Mouse (Mus musculus): ENCODE data around the gene Serpinb9b. TPM values are rescaled to one million over a fixed set of nuclear protein-coding genes. Genes with fewer than 3 reads are reported as not detected.

Serpinb9b gene
- polyA plus RNA-seq, 1 experiment = 0.32 TPM

DNA sequence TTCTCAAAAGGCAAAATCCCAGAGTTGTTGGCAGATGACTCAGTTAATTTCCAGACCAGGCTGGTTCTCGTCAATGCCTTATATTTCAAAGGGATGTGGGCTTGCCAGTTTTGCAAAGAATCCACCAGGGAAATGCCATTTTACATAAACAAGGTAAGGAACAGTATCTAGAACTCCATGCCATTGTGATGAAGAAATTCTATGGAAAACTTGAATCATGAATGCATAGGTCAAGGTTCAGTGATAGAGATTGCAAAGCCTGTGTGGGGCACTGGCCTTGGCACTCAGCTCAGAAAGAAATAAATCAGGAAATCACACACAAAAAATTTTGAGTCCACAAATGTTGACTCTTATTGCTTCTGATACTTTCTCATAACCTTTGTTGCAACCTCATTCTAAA lies 8.3 kb downstream of the Serpinb9b start:
- 91% methylated on average over 1 of the region's 1 CpGs for WGBS
- Histone ChIP-seq H3K4me3 (ENCODE audit: extremely low read depth, insufficient read depth, insufficient read length) (no peak overlapping the region), H3K27me3 (ENCODE audit: control insufficient read depth, insufficient read depth, low read length) (no peaks in the 10 kb centered on the region), H3K27ac (ENCODE audit: insufficient read depth, low read length) (no peak overlapping the region), H3K36me3 (ENCODE audit: control insufficient read depth, insufficient read depth, low read length) (no peaks in the 10 kb centered on the region), H3K4me1 (ENCODE audit: control insufficient read depth, insufficient read depth, insufficient read length) (no peaks in the 10 kb centered on the region)
- no peak for DNase-seq (ENCODE audit: low read depth in 1 of 2, low spot score in 2 of 2)
- no peak for TF ChIP-seq CTCF (IDR thresholded peaks at IDR 0.05; ENCODE audit: extremely low read depth, insufficient read depth, insufficient read length, insufficient replicate concordance)
- TF ChIP-seq POLR2A (IDR thresholded peaks at IDR 0.05; ENCODE audit: low read depth, low read length) = no peak

DNA sequence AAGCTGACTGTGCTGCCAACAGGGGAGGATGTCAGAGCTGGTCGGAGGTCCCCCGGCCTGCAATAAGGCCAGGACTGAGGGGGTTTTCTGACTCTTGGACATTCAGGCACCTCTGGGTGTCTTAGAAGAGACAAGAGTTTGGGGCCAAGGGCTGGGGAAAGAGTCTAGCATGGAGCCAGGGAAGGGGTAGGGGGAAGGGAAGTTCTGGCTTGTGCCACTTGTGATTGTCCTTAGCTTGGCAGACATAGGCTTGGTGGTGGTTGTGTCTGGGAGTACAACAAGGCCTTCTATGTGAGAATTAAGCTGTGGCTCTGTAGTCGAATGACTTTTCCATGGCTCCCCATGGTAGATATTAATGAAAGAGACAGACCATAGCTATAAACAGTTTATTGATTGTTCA lies 16.3 kb downstream of the Serpinb9b start:
- Histone ChIP-seq H3K4me1 (ENCODE audit: control insufficient read depth, insufficient read depth, insufficient read length) (peaks cover 4% of the 10 kb centered on the region; the same call in 1 of the 2 replicates), H3K27me3 (ENCODE audit: control insufficient read depth, insufficient read depth, low read length) (no peaks in the 10 kb centered on the region), H3K36me3 (ENCODE audit: control insufficient read depth, insufficient read depth, low read length) (no peaks in the 10 kb centered on the region), H3K27ac (ENCODE audit: insufficient read depth, low read length) (no peak overlapping the region), H3K4me3 (ENCODE audit: extremely low read depth, insufficient read depth, insufficient read length) (no peak overlapping the region)
- WGBS = 96% methylated on average over 3 of the region's 3 CpGs
- no peak for DNase-seq (ENCODE audit: low read depth in 1 of 2, low spot score in 2 of 2)
- no peak for TF ChIP-seq POLR2A (IDR thresholded peaks at IDR 0.05; ENCODE audit: low read depth, low read length)
- no peak for TF ChIP-seq CTCF (IDR thresholded peaks at IDR 0.05; ENCODE audit: extremely low read depth, insufficient read depth, insufficient read length, insufficient replicate concordance)

DNA sequence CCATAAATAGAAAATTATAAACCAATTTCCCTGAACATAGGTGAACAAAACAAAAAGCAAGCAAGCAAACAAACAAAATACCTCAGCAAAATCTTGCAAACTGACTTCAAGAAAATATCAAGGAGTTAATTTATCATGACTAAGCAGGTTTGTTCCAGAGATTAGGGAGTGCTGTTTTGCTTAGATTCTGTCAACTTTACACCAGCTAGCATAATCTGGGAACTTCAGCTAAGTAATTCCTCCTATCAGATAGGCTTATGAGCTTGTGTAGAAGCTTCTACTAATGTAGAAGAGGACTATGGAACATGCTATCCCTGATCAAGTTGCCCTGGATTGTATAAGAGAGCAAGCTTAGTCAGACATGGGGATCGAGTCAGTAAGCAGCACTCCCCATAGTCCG lies 20.0 kb downstream of the Serpinb9b start:
- Histone ChIP-seq H3K36me3 (ENCODE audit: control insufficient read depth, insufficient read depth, low read length) (no peaks in the 10 kb centered on the region), H3K27ac (ENCODE audit: insufficient read depth, low read length) (no peak overlapping the region), H3K4me3 (ENCODE audit: extremely low read depth, insufficient read depth, insufficient read length) (no peak overlapping the region), H3K4me1 (ENCODE audit: control insufficient read depth, insufficient read depth, insufficient read length) (peaks cover 4% of the 10 kb centered on the region; the same call in 1 of the 2 replicates), H3K27me3 (ENCODE audit: control insufficient read depth, insufficient read depth, low read length) (no peaks in the 10 kb centered on the region)
- DNase-seq (ENCODE audit: low read depth in 1 of 2, low spot score in 2 of 2) = no peak
- TF ChIP-seq CTCF (IDR thresholded peaks at IDR 0.05; ENCODE audit: extremely low read depth, insufficient read depth, insufficient read length, insufficient replicate concordance) (no peak), POLR2A (IDR thresholded peaks at IDR 0.05; ENCODE audit: low read depth, low read length) (no peak)
- WGBS = 90% methylated on average over 2 of the region's 2 CpGs

DNA sequence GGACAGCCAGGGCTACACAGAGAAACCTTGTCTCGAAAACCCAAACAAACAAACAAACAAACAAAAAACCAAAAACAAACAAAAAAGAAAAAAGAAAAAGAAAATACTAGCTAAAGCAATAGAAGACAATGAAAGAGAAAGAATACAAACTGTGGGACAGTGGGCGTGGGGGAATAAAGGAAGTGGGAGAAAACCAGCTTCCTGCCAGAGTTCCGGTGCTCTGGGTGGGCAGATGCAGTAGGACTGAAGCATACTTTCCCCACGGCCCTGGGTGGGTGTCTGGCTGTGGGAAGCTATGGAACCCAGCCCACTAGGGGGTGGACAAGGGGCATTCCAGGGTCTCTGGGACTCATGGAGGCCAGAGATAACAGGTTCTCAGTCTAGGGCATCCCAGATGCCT lies 21.0 kb downstream of the Serpinb9b start:
- no peak for TF ChIP-seq POLR2A (IDR thresholded peaks at IDR 0.05; ENCODE audit: low read depth, low read length)
- TF ChIP-seq CTCF (IDR thresholded peaks at IDR 0.05; ENCODE audit: extremely low read depth, insufficient read depth, insufficient read length, insufficient replicate concordance) = no peak
- WGBS = 32% methylated on average over 4 of the region's 4 CpGs
- Histone ChIP-seq H3K27me3 (ENCODE audit: control insufficient read depth, insufficient read depth, low read length) (no peaks in the 10 kb centered on the region), H3K4me3 (ENCODE audit: extremely low read depth, insufficient read depth, insufficient read length) (no peak overlapping the region), H3K27ac (ENCODE audit: insufficient read depth, low read length) (no peak overlapping the region), H3K4me1 (ENCODE audit: control insufficient read depth, insufficient read depth, insufficient read length) (peaks cover 4% of the 10 kb centered on the region; the same call in 1 of the 2 replicates), H3K36me3 (ENCODE audit: control insufficient read depth, insufficient read depth, low read length) (no peaks in the 10 kb centered on the region)
- DNase-seq (ENCODE audit: low read depth in 1 of 2, low spot score in 2 of 2) = no peak

DNA sequence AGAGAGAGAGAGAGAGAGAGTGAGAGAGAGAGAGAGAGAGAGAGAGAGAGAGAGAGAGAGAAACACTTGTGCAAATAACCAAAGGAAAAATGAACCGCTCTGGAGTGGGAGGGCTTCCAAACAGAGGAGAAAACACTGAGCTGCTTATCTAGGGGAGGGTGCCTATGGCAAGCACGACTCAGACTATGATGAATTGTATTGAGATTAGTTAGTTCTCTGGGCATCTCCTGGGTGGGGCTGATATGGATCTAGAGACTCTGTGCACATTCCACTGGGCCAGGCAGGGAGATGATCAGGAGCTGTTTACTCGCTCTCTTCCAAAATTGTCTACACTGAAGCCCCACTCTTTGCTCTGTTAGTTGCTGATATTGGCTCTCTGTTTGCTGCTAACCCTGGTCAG lies 24.5 kb downstream of the Serpinb9b start:
- H3K4me1 ChIP-seq (ENCODE audit: control insufficient read depth, insufficient read depth, insufficient read length) = peaks cover 4% of the 10 kb centered on the region; the same call in 1 of the 2 replicates
- TF ChIP-seq POLR2A (IDR thresholded peaks at IDR 0.05; ENCODE audit: low read depth, low read length) (no peak), CTCF (IDR thresholded peaks at IDR 0.05; ENCODE audit: extremely low read depth, insufficient read depth, insufficient read length, insufficient replicate concordance) (no peak)
- H3K27ac ChIP-seq (ENCODE audit: insufficient read depth, low read length) = no peak overlapping the region
- WGBS = 78% methylated on average over 3 of the region's 3 CpGs
- no peak for DNase-seq (ENCODE audit: low read depth in 1 of 2, low spot score in 2 of 2)
- H3K4me3 ChIP-seq (ENCODE audit: extremely low read depth, insufficient read depth, insufficient read length) = no peak overlapping the region
- no peaks in the 10 kb centered on the region for H3K27me3 ChIP-seq (ENCODE audit: control insufficient read depth, insufficient read depth, low read length)
- H3K36me3 ChIP-seq (ENCODE audit: control insufficient read depth, insufficient read depth, low read length) = no peaks in the 10 kb centered on the region

DNA sequence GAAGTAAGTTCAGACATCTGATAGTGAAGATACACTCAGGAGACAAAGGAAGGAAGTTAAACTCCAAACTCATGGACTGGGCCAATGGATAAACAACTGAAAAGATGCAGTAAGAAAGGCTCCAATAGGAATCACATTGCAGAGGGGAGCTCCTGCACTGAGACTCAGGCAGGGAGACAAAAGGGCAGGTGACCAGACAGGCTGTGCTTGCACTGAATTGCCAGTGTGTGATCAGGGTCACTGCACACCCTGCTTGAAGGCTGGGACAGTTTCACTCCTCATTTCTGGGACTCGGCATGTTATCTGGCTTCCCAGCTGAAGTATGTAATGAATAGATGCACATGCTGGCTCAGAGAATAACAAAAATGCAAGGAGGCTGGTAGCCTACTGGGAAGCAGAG lies 35.8 kb downstream of the Serpinb9b start:
- Histone ChIP-seq H3K27me3 (ENCODE audit: control insufficient read depth, insufficient read depth, low read length) (no peaks in the 10 kb centered on the region), H3K36me3 (ENCODE audit: control insufficient read depth, insufficient read depth, low read length) (no peaks in the 10 kb centered on the region), H3K4me1 (ENCODE audit: control insufficient read depth, insufficient read depth, insufficient read length) (peaks cover 3% of the 10 kb centered on the region; the same call in 1 of the 2 replicates), H3K27ac (ENCODE audit: insufficient read depth, low read length) (no peak overlapping the region), H3K4me3 (ENCODE audit: extremely low read depth, insufficient read depth, insufficient read length) (no peak overlapping the region)
- 89% methylated on average over 1 of the region's 1 CpGs for WGBS
- no peak for DNase-seq (ENCODE audit: low read depth in 1 of 2, low spot score in 2 of 2)
- TF ChIP-seq CTCF (IDR thresholded peaks at IDR 0.05; ENCODE audit: extremely low read depth, insufficient read depth, insufficient read length, insufficient replicate concordance) (no peak), POLR2A (IDR thresholded peaks at IDR 0.05; ENCODE audit: low read depth, low read length) (no peak)

DNA sequence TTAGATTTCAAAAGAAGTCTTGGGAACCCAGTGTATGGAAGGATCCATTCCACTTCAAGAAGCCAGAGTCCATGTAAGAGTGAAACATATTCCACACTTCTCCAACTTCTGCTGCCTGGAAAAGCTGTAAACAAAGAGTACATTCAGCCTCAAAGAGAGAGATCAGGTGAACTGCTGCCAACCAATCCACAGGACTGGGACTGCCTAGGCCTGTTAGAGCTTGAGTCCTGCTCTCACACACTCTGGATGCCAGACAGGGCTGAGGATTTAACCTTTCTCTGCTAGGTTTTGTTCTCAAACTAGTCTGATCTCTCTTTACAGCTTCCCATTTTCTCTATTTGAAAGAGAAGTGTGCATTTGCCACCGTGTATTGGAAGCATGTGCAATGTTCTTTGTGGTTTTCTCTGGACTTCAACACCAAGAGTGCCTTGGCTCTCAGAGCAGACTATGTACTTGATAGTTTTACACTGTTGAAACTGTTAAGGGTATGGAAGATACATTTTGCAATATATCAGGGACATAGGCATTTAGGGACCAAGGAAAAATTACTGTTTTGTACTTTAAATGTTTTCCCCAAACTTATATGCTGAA lies 40.3 kb downstream of the Serpinb9b start:
- H3K4me3 ChIP-seq (ENCODE audit: extremely low read depth, insufficient read depth, insufficient read length) = no peak overlapping the region
- peaks cover 3% of the 10 kb centered on the region for H3K4me1 ChIP-seq (ENCODE audit: control insufficient read depth, insufficient read depth, insufficient read length)
- 5% methylated on average over 1 of the region's 1 CpGs for WGBS
- no peak for DNase-seq (ENCODE audit: low read depth in 1 of 2, low spot score in 2 of 2)
- TF ChIP-seq POLR2A (IDR thresholded peaks at IDR 0.05; ENCODE audit: low read depth, low read length) = no peak
- TF ChIP-seq CTCF (IDR thresholded peaks at IDR 0.05; ENCODE audit: extremely low read depth, insufficient read depth, insufficient read length, insufficient replicate concordance) = no peak
- H3K27ac ChIP-seq (ENCODE audit: insufficient read depth, low read length) = no peak overlapping the region
- no peaks in the 10 kb centered on the region for H3K27me3 ChIP-seq (ENCODE audit: control insufficient read depth, insufficient read depth, low read length)
- H3K36me3 ChIP-seq (ENCODE audit: control insufficient read depth, insufficient read depth, low read length) = no peaks in the 10 kb centered on the region
